Mouse (Mus musculus) spleen, adult 2 months (tissue): ENCODE measurements around the gene Maoa. TPM values are rescaled to one million over a fixed set of nuclear protein-coding genes. Genes with fewer than 3 reads are reported as not detected.

Experiments used
- DNase-seq, 2 experiments: peaks; one replicate each; pipeline versions ENCODE4 v3.0.0 to v3.0.0-alpha.2; 2012 to 2021; ENCODE audit warnings: low spot score in 2 of 2, low read depth in 1 of 2
- H3K27ac ChIP-seq: fragments of 200-500 bp; 2 replicates; pipeline ENCODE4 v1.5.1; 2012; ENCODE audit warnings: low read length, inconsistent platforms; ENCODE audit not compliant: insufficient read depth
- H3K27me3 ChIP-seq: fragments of 200-500 bp; 2 replicates; pipeline ENCODE4 v1.6.1; 2012; ENCODE audit warnings: mild to moderate bottlenecking, moderate library complexity, low read length, inconsistent platforms; ENCODE audit not compliant: control insufficient read depth, insufficient read depth
- H3K36me3 ChIP-seq: fragments of 200-500 bp; 2 replicates; pipeline ENCODE4 v1.6.1; 2012; ENCODE audit warnings: mild to moderate bottlenecking, low read length, inconsistent platforms; ENCODE audit not compliant: control insufficient read depth, insufficient read depth
- H3K4me1 ChIP-seq: fragments of 200-500 bp; 2 replicates; pipeline ENCODE4 v1.6.1; 2011; ENCODE audit warnings: inconsistent platforms; ENCODE audit not compliant: control insufficient read depth, insufficient read depth, insufficient read length
- H3K4me3 ChIP-seq: fragments of 200-500 bp; 2 replicates; pipeline ENCODE4 v1.5.1; 2011; ENCODE audit warnings: mild to moderate bottlenecking, inconsistent platforms; ENCODE audit not compliant: insufficient read depth, insufficient read length; ENCODE audit errors: extremely low read depth
- CTCF ChIP-seq: fragments of 200-500 bp; IDR thresholded peaks from 2 replicates; pipeline ENCODE4 v1.5.1; 2011; ENCODE audit warnings: mild to moderate bottlenecking, inconsistent platforms; ENCODE audit not compliant: insufficient read depth, insufficient read length, insufficient replicate concordance; ENCODE audit errors: extremely low read depth
- POLR2A ChIP-seq: fragments of 200-500 bp; IDR thresholded peaks from 2 replicates; pipeline ENCODE4 v1.6.1; 2011; ENCODE audit warnings: low read depth, low read length, inconsistent platforms
- WGBS: fragments of 180-500 bp; shearing (Covaris S2); methylation state at CpG from one replicate; pipeline ENCODE4 v1.1.7; 2018; 5-methylcytosine and 5-hydroxymethylcytosine counted together
- polyA plus RNA-seq: library from polyadenylated mRNA; depleted of rRNA; stranded (reverse); fragments of >200 nt; gene quantifications from 2 replicates; pipeline ENCODE4 v1.2.3, GENCODE M21; 2012; rRNA removed

The Maoa gene
- polyA plus RNA-seq: 0.28 and 0.29 TPM in 2 replicates

DNA sequence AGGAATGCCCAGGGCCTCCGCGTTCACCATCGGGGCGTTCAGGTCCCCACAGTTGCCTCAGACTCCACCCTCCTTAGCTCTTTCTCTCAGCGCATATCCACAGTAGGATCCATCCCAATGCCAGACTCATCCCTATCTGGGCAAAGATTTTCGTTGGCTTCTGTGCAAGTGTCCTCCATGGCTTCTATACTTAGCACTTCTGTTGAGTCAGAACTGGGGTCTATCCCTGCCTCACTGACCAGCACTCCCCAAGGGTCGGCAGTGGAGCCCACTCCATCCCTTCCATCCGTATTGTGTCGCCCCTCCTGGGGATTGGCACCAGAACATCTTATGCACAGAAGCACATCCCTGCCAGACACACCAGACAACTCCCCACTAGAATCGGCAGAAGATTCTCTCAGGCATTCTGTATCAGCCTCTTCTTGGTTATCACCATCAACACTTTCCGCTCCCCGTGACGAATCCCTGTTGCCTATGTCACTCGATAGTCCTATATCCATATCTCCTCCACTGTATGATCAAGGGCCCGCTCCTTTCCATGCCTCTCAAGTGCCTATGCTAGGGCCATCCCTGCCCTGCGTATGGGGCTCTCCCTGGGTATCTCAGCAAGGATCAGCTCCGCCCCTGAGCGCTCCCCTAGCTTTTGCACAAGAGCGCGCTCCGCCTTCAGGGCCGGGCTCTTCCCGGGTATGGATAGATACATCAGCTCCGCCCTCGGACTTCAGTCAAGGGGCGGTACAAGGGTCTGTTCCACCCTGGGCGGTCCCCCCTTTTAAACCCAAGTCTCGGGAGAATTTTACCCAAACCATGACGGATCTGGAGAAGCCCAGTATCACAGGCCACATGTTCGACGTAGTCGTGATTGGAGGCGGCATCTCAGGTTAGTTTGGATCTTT, at the start of gene Maoa:
TSS of gene Maoa (plus strand) at position 665 of the 896 bp plus-strand sequence.
- 22% methylated on average over 33 of the region's 33 CpGs for WGBS
- peak in 1 of 2 experiments; percentile 4 for DNase-seq
- TF ChIP-seq CTCF: no peak
- TF ChIP-seq POLR2A: no peak
- Histone ChIP-seq H3K27me3 (no peaks in the 10 kb centered on the region), H3K4me3 (peak within 1 kb of the TSS; percentile 61), H3K36me3 (no peaks in the 10 kb centered on the region), H3K27ac (no peak within 1 kb of the TSS), H3K4me1 (no peaks in the 10 kb centered on the region)

DNA sequence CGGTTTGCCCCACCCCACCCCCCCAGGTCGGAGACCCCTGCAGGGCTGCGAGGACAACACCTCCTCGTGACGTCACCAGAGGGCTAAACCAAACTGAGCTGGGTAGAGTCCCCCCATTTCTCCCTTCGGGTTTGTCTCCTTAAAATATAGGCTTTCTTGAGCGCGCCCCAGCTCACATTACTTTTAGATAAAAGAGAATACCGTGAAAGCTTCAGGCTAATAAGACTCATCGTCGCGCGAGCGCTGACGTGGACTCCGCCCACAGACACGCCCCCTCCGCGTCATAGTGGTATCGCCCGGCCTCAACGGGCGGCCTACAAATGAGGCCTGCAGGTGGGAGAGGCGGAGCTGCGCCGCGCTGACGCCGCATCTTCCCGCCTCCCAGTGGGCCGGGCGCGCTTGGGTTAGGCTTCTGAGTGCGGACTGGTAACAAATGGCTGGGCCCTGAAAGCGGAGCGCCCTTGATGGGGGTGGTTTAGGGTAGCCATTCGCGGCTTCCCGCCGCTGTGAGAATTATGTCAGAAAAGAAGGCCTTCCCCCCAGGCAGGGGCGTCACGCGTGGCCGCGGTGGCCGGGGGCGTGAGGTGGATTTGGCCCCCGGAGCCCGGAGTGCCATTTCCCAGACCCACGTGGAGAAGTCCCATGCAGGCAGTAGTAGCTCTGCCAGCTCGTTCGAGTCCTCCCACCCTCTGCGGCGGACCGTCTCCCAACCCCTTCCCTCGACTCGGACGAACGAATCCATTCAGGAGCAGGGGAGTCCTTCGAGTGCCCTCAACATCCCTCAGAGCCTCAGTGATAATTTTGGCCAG, 1.1 kb upstream of the Maoa start:
- H3K27ac ChIP-seq: peak overlapping the region; percentile 66; the same call in 1 of the 2 replicates
- H3K36me3 ChIP-seq: no peaks in the 10 kb centered on the region
- DNase-seq: peak; percentile 74 to 78
- H3K27me3 ChIP-seq: no peaks in the 10 kb centered on the region
- WGBS: 22% methylated on average over 58 of the region's 60 CpGs
- no peak for TF ChIP-seq CTCF
- no peak for TF ChIP-seq POLR2A
- H3K4me3 ChIP-seq: peak overlapping the region; percentile 61
- H3K4me1 ChIP-seq: no peaks in the 10 kb centered on the region

DNA sequence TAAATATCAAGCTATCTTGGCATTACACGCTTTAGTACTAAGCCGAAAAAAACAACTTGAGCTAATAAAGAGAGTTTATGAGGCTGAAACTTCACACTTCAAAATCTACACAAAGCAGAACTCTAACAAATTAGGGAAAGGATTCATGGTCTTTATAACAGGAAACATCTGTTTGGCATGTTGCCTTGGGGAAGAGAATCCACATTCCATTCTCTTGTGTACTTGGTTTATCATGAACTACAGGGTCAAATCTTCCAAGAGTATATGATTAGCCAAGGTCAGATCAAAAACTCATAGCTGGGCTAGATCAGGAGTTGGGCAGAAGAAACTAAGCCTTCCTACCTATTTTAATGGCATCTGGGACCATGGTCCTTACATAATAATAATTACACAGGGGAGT, 37.0 kb downstream of the Maoa start:
- 72% methylated on average over 2 of the region's 2 CpGs for WGBS
- Histone ChIP-seq H3K4me3 (no peak overlapping the region), H3K27me3 (no peaks in the 10 kb centered on the region), H3K4me1 (no peaks in the 10 kb centered on the region), H3K36me3 (no peaks in the 10 kb centered on the region), H3K27ac (no peak overlapping the region)
- TF ChIP-seq CTCF (no peak), POLR2A (no peak)
- DNase-seq: no peak

DNA sequence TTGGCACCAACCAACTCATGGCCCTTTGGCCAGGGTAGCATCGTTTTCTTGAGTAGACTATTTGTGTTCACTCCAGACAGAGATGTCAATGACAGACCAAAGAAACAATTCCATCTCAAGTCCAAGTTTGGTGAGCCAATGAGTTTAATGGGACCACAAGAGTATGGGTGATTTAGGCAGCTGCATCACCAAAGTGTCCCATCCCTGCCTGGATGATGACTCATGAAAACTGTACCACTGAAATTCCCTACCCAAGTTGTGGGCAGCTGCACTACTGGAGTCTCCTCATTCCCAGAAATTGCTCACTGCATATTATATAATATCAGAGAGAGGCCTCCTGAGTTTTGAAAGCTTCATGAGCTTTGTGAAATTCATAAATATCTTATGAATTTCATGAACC, 86.6 kb downstream of the Maoa start:
- Histone ChIP-seq H3K4me3 (no peak overlapping the region), H3K36me3 (no peaks in the 10 kb centered on the region), H3K4me1 (no peaks in the 10 kb centered on the region), H3K27me3 (no peaks in the 10 kb centered on the region), H3K27ac (no peak overlapping the region)
- TF ChIP-seq POLR2A (no peak), CTCF (no peak)
- WGBS: 76% methylated on average over 1 of the region's 1 CpGs
- no peak for DNase-seq

DNA sequence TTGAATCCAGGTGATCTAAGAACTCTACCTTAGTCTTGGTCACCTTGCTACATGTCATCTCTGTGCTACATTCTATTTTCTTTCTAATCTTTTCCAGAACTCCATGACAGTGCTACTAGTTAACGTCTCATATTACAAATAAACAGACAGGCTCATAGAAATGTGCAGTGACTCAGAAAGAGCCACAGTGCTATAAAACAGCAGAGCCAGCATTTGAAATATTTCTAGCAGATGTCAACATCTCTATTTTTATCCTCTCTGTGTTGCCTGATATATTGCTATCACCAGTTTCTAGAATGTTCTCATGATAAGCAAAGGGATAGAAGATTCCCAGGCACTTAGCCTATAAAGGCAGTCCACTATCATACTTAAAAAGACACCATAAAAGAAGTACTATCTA, 94.5 kb downstream of the Maoa start:
- Histone ChIP-seq H3K4me1 (no peaks in the 10 kb centered on the region), H3K4me3 (no peak overlapping the region), H3K36me3 (no peaks in the 10 kb centered on the region), H3K27ac (no peak overlapping the region), H3K27me3 (no peaks in the 10 kb centered on the region)
- 70% methylated on average over 1 of the region's 1 CpGs for WGBS
- no peak for DNase-seq
- TF ChIP-seq POLR2A: no peak
- TF ChIP-seq CTCF: no peak

Other genes starting within 250 kb of the Maoa start
- gene Cypt1, start 96.8 kb upstream of the Maoa start, polyA plus RNA-seq: not detected in 2 replicates
- 0.07 and 0.16 TPM in 2 replicates for gene Maob, start 197.7 kb downstream of the Maoa start, polyA plus RNA-seq